Mouse (Mus musculus): ENCODE measurements at regions not wholly inside any gene's neighbourhood (a gene's known extent, or its start where the extent isn't known, plus 50 kb on each side); places are given as distances from the start of the nearest gene placed in this dataset.

DNA sequence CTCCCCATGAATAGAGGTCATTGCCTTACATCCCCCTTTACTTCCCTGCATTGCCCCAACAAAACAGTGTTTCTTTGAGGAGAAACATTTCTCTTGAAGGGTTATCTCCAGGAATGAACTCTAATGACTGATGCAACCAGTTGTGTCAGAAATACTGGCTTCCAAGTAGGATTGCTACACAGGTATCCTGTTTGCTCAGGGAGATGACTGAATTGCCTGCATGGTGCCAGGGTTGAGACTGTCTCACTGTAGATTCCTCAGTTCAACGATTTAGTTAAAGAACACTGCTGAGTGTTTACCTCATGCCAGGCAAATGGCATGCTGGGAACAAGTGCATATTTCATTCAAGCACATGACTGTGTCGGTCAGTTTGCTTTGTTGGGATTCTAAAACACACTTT lies 123.8 kb upstream of the Esrrg start:
- WGBS, result 71% methylated on average over 2 of the region's 2 CpGs
- Histone ChIP-seq H3K9me3 (no peaks in the 10 kb centered on the region), H3K9ac (no peak overlapping the region), H3K4me1 (replicated peaks) (no peaks in the 10 kb centered on the region), H3K4me2 (no peak overlapping the region), H3K4me3 (no peak overlapping the region), H3K27ac (replicated peaks) (no peak overlapping the region), H3K27me3 (no peaks in the 10 kb centered on the region), H3K36me3 (no peaks in the 10 kb centered on the region)
- no peak for ATAC-seq (ENCODE audit: low FRiP score, low read depth)

- Histone ChIP-seq H3K27ac (replicated peaks) (no peak overlapping the region), H3K4me3 (no peak overlapping the region), H3K4me2 (no peak overlapping the region), H3K36me3 (no peaks in the 10 kb centered on the region), H3K4me1 (replicated peaks) (no peaks in the 10 kb centered on the region), H3K9ac (no peak overlapping the region), H3K27me3 (no peaks in the 10 kb centered on the region), H3K9me3 (no peaks in the 10 kb centered on the region)
- no peak for ATAC-seq (ENCODE audit: low FRiP score, low read depth)
- 79% methylated on average over 13 of the region's 13 CpGs for WGBS
Measured at GRCm38 (mm10) chr1:187487948-187488690, 120.5 kb upstream of the Esrrg start.

GRCm38 (mm10) chr1:187489452-187489851 lies 119.1 kb upstream of the Esrrg start:
- ATAC-seq (ENCODE audit: low FRiP score, low read depth), result no peak
- H3K4me1 ChIP-seq (replicated peaks), result no peaks in the 10 kb centered on the region
- H3K27ac ChIP-seq (replicated peaks), result no peak overlapping the region
- H3K27me3 ChIP-seq, result no peaks in the 10 kb centered on the region
- no peak overlapping the region for H3K4me3 ChIP-seq
- H3K36me3 ChIP-seq, result no peaks in the 10 kb centered on the region
- no peak overlapping the region for H3K4me2 ChIP-seq
- 77% methylated on average over 3 of the region's 3 CpGs for WGBS
- no peak overlapping the region for H3K9ac ChIP-seq
- H3K9me3 ChIP-seq, result no peaks in the 10 kb centered on the region

DNA sequence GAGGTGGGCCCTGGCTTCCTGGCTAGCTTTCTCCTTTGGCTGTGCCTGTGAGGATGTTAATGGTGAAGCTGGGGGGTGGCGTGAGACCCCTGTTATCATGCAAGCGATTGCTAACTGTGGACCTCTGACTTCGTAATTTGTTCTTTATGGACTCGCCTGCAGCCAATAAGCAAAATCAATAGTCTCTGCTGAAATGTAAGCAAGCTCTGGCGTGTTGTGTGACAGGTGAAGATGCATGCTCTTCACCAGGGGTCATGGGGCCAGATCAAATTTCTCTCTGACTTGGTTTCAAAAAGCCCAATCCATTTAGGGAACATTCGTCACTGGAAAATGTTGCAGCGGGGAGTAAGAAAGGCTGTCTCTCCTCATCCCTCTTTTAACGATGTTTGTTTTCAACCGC lies 103.2 kb upstream of the Esrrg start:
- Histone ChIP-seq H3K9me3 (no peaks in the 10 kb centered on the region), H3K27me3 (no peaks in the 10 kb centered on the region), H3K4me3 (no peak overlapping the region), H3K4me1 (replicated peaks) (no peaks in the 10 kb centered on the region), H3K9ac (no peak overlapping the region), H3K4me2 (no peak overlapping the region), H3K36me3 (no peaks in the 10 kb centered on the region), H3K27ac (replicated peaks) (no peak overlapping the region)
- 52% methylated on average over 9 of the region's 9 CpGs for WGBS
- no peak for ATAC-seq (ENCODE audit: low FRiP score, low read depth)

DNA sequence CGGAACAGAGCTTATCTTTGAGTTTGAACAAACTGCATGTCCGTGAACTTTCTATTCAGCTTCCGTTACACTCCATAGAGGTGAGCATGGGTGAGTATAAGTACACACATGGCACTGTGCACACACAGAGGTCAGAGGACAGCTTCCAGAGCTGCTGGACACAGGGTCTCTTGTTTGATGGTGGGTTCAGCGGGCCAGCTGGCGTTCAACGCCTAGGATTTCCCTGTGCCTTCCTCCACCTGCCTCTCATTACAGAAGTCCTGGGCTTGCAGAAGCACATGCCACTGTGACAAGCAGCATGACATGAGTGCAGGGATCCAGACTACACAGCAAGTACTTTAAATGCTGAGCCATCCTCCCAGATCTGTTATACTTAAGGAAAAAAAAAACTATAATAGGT lies 101.4 kb upstream of the Esrrg start:
- ATAC-seq (ENCODE audit: low FRiP score, low read depth), result no peak
- Histone ChIP-seq H3K27ac (replicated peaks) (no peak overlapping the region), H3K36me3 (no peaks in the 10 kb centered on the region), H3K9me3 (no peaks in the 10 kb centered on the region), H3K4me1 (replicated peaks) (no peaks in the 10 kb centered on the region), H3K27me3 (no peaks in the 10 kb centered on the region), H3K4me3 (no peak overlapping the region), H3K9ac (no peak overlapping the region), H3K4me2 (no peak overlapping the region)
- 83% methylated on average over 6 of the region's 6 CpGs for WGBS

DNA sequence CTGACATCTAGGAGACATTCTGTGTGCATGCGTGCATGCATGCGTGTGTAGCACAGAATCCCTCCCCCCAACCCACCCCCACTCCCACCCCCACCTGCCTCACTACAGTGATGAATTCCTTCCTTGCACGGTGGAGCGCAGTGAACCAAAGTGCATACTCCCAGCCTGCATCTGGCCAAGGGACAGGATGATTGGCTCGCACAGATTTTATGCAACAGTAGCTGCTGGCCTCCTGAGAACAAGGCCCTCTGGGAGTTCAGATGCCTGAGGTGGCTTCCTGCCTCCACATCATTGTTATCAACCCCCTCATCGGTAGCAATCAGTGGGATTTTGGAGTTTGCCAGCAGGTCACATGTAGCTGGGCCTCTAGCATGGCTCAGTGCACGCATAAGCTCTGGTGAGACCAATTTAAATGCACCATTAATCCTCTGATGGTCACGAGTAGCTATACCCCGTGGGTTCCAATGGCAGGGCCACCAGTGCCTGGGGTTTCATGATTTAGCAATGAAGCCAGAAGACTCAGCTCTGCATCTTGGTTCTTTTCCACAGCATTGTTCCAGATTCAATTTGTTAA lies 77.2 kb upstream of the Esrrg start:
- no peak overlapping the region for H3K4me2 ChIP-seq
- no peak for ATAC-seq (ENCODE audit: low FRiP score, low read depth)
- H3K27ac ChIP-seq (replicated peaks), result no peak overlapping the region
- H3K27me3 ChIP-seq, result no peaks in the 10 kb centered on the region
- H3K9ac ChIP-seq, result no peak overlapping the region
- H3K4me1 ChIP-seq (replicated peaks), result no peaks in the 10 kb centered on the region
- no peak overlapping the region for H3K4me3 ChIP-seq
- 74% methylated on average over 9 of the region's 9 CpGs for WGBS
- H3K36me3 ChIP-seq, result no peaks in the 10 kb centered on the region
- no peaks in the 10 kb centered on the region for H3K9me3 ChIP-seq

DNA sequence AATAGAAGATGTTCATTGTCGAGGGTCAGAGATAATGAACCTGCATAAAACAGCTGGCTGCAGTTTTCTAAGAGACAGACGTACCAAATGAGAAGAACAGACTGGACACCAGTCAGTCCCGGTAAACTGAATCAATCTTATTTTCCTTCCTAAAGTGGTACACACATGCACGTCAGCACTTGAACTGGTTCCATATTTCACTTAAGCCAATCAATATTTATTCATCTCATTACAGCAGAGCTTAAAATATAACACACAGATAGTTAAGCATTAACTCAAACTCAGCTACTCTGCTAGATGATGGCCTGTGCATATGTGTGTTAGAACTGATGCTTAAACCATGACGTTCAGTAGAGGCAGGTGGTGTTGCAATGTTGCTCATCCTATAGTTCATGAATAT lies 72.3 kb upstream of the Esrrg start:
- Histone ChIP-seq H3K9me3 (no peaks in the 10 kb centered on the region), H3K27me3 (no peaks in the 10 kb centered on the region), H3K4me1 (replicated peaks) (no peaks in the 10 kb centered on the region), H3K36me3 (no peaks in the 10 kb centered on the region), H3K4me3 (no peak overlapping the region), H3K27ac (replicated peaks) (no peak overlapping the region), H3K4me2 (no peak overlapping the region), H3K9ac (no peak overlapping the region)
- ATAC-seq (ENCODE audit: low FRiP score, low read depth), result no peak
- 84% methylated on average over 5 of the region's 5 CpGs for WGBS

DNA sequence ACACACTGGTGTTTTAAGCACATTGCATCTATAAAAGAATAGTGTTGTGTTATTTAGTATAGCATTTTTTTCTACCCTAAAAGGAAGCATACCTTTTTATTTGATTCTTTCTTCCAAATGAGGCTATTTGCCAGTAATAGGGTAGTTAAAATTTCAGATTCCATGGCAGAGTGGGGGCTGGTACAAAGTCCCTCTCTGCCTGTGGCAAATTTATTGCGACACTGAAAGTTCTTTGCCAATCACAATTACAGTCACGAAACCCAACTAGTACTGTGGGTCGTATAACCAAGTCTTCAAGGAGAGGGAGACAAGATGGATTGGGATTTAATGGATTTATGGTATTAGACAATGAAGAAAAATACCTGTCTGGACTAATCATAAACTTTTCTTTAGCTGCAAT lies 51.9 kb upstream of the Esrrg start:
- ATAC-seq (ENCODE audit: low FRiP score, low read depth), result no peak
- no peak overlapping the region for H3K4me3 ChIP-seq
- 92% methylated on average over 3 of the region's 3 CpGs for WGBS

More for the DNA sequence above, 51.9 kb upstream of the Esrrg start:
- Histone ChIP-seq H3K4me2 (no peak overlapping the region), H3K27me3 (no peaks in the 10 kb centered on the region), H3K9ac (no peak overlapping the region), H3K4me1 (replicated peaks) (no peaks in the 10 kb centered on the region), H3K9me3 (no peaks in the 10 kb centered on the region), H3K36me3 (no peaks in the 10 kb centered on the region), H3K27ac (replicated peaks) (no peak overlapping the region)
